Mouse (Mus musculus) bone marrow, adult 2 months (tissue): ENCODE data around the gene Grik3.

Source experiments
- CTCF ChIP-seq: fragments of 200-500 bp; IDR thresholded peaks from 2 replicates; pipeline ENCODE4 v1.5.1; 2011; ENCODE audit warnings: low read length, control low read depth; ENCODE audit not compliant: control insufficient read depth, insufficient read depth
- POLR2A ChIP-seq: fragments of 200-500 bp; IDR thresholded peaks from 2 replicates; pipeline ENCODE4 v1.6.1; 2011; ENCODE audit warnings: low read depth, mild to moderate bottlenecking, control low read depth, low read length, borderline replicate concordance; ENCODE audit not compliant: control insufficient read depth

DNA sequence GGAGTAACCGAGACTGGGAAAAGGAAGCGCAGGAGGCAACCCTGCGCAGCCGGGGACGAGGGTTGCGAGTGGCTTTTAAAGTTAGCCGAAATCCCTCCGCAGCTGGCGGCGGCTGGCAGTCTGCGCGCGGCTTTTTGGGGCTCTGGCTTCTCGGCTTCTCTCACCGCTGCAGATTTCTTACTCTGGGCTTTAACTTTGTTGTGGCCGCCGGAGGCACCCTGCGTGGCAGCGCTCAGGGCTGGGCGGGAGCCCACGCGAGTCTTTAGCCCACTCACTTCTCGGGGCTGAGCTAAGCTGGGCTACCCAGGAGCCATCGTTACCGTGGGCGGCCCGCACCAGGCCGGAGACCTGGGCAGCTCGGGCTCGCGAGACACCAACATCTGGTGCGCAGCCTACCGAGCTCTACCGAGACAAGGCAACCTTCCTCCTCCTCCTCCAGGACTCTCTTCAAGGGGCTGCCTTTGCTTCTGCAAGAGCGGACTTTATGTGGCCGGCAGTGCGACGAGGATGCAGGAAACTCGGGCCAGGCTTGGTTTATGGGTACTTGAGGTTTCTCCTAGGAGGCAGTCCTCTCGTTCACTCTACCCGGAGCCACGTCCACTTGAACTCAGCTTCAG lies 1.1 kb downstream of the Grik3 start:
- TF ChIP-seq POLR2A (no peak), CTCF (no peak)
